Mouse (Mus musculus) ES-Bruce4 (cell line): ENCODE data around the gene Ckm. TPM values are rescaled to one million over a fixed set of nuclear protein-coding genes. Genes with fewer than 3 reads are reported as not detected.

ENCODE experiments used
- H3K27ac ChIP-seq: 2 replicates; pipeline ENCODE4 v1.5.1; 2012; ENCODE audit warnings: low read length, inconsistent platforms; ENCODE audit not compliant: insufficient read depth
- H3K27me3 ChIP-seq: 2 replicates; pipeline ENCODE4 v1.6.1; 2012; ENCODE audit warnings: mild to moderate bottlenecking, low read length, inconsistent platforms; ENCODE audit not compliant: control insufficient read depth, poor library complexity, insufficient read depth, severe bottlenecking
- H3K36me3 ChIP-seq: 2 replicates; pipeline ENCODE4 v1.6.1; 2012; ENCODE audit warnings: inconsistent platforms, mild to moderate bottlenecking, low read length, moderate library complexity; ENCODE audit not compliant: control insufficient read depth, poor library complexity, insufficient read depth, severe bottlenecking
- H3K4me1 ChIP-seq: one replicate; pipeline ENCODE4 v1.8.1; 2011; ENCODE audit warnings: low read length; ENCODE audit not compliant: control insufficient read depth, insufficient read depth
- H3K4me3 ChIP-seq: 2 replicates; pipeline ENCODE4 v1.5.1; 2011; ENCODE audit warnings: low read depth, mild to moderate bottlenecking, low read length
- H3K9ac ChIP-seq: 2 replicates; pipeline ENCODE4 v1.6.1; 2012; ENCODE audit warnings: low read depth, mild to moderate bottlenecking, inconsistent platforms; ENCODE audit not compliant: poor library complexity, severe bottlenecking
- H3K9me3 ChIP-seq: replicated peaks from 2 replicates; pipeline ENCODE4 v1.6.1; 2012; ENCODE audit warnings: mild to moderate bottlenecking, low read length, inconsistent platforms; ENCODE audit not compliant: control insufficient read depth, poor library complexity, insufficient read depth, severe bottlenecking
- CTCF ChIP-seq: IDR thresholded peaks from one replicate; pipeline ENCODE4 v1.8.1; 2011; ENCODE audit warnings: low read depth, low read length
- EP300 ChIP-seq: IDR thresholded peaks from 2 replicates; pipeline ENCODE4 v1.6.1; 2011; ENCODE audit warnings: low read depth, low read length; ENCODE audit not compliant: insufficient read depth
- POLR2A ChIP-seq: IDR thresholded peaks from one replicate; pipeline ENCODE4 v1.8.1; 2011; ENCODE audit warnings: low read length; ENCODE audit not compliant: insufficient read depth
- polyA plus RNA-seq: library from polyadenylated mRNA; stranded (reverse); fragments of >200 nt; gene quantifications from 2 replicates; pipeline ENCODE4 v1.2.4, GENCODE M21; 2011; ENCODE audit warnings: low read depth; ENCODE audit not compliant: missing spikeins, insufficient read depth, insufficient read length

Gene Ckm
- polyA plus RNA-seq, 1 experiment: not detected

- Histone ChIP-seq H3K27ac (no peak overlapping the region), H3K27me3 (no peaks in the 10 kb centered on the region), H3K36me3 (no peaks in the 10 kb centered on the region), H3K9ac (no peak overlapping the region), H3K4me1 (no peaks in the 10 kb centered on the region), H3K4me3 (no peak overlapping the region), H3K9me3 (no peaks in the 10 kb centered on the region)
- no peak for TF ChIP-seq EP300
- peak; percentile 67 for TF ChIP-seq CTCF
- no peak for TF ChIP-seq POLR2A
Measured at GRCm38 (mm10) chr7:19461488-19461887, 56.9 kb downstream of the Ckm start.

DNA sequence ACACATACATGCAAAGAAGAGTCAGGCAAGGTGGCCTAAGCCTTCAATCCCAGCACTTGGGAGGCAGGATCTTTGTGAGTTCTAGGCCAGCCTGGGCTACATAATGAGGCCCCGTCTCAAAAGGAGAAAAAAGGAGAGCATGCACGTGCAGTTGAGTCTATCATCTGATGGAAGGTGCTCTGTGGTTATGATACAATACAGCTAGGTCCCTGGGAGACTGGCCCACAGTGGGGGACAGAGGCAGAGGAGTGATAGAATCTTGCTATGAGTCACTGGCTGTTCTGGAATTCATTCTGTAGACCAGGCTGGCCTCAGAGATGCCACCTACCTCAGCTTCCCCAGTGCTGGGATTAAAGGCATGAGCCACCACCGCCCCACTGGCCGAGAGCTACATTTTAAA, 57.9 kb downstream of the Ckm start:
- no peaks in the 10 kb centered on the region for H3K9me3 ChIP-seq
- H3K27me3 ChIP-seq: no peaks in the 10 kb centered on the region
- no peaks in the 10 kb centered on the region for H3K4me1 ChIP-seq
- TF ChIP-seq POLR2A (no peak), EP300 (no peak)
- no peak overlapping the region for H3K27ac ChIP-seq
- no peak overlapping the region for H3K9ac ChIP-seq
- no peaks in the 10 kb centered on the region for H3K36me3 ChIP-seq
- no peak overlapping the region for H3K4me3 ChIP-seq

GRCm38 (mm10) chr7:19462884-19463381, 58.4 kb downstream of the Ckm start, which contains the start of gene Exoc3l2:
Gene Exoc3l2 (plus strand): TSS chr7:19463331.
- Histone ChIP-seq H3K36me3 (no peaks in the 10 kb centered on the region), H3K27ac (no peak within 1 kb of the TSS), H3K4me1 (no peaks in the 10 kb centered on the region), H3K27me3 (no peaks in the 10 kb centered on the region), H3K9me3 (no peaks in the 10 kb centered on the region), H3K9ac (no peak within 1 kb of the TSS), H3K4me3 (no peak within 1 kb of the TSS)
- TF ChIP-seq POLR2A (no peak), EP300 (no peak), CTCF (no peak)

DNA sequence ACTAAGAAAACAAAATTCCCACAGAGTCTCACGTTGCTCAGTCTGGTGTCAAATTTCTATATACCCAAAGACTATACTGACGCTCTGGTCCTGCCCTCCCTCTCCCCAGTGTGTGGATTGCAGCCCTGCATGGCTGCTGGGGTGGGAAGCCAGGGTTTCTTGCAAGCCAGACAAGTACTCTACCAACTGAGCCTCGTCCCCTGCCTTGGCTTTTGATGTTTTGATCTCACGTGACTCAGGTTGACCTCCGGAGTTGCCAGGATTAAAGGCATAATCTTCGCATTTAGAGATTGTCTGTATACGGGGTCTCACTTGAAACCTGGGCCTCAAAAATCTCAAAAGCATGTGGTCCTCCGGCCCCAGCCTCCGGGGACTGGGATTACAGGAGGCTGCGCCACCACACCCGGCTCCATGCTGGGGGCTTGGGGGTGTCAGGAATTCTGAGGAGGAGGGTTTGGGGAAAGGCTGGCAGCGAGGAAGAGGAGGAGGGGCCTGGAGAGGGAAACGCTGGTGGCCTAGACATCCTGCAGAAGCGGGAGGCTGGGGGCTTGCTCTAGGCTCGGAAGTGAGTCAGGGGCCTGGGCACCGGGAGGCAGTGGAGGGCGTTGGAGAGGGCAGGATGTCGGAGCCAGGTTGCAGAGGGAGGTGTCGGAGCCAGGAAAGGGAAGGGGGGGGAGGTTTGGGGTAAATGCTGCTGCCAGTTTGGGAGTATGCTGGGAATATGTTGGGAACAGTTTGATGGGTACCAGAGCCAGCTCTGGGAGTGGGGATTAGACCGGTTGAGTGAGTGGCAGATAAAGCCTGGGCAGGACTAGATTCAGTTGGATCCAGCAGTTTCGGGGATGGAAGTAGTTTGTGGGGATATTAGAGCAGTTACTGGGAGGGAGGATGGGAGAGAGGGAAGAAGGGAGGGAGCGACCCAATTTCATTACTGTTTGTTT, 60.1 kb downstream of the Ckm start:
- H3K36me3 ChIP-seq: no peaks in the 10 kb centered on the region
- peak overlapping the region; percentile 7; the same call in 1 of the 2 replicates for H3K9ac ChIP-seq
- TF ChIP-seq CTCF (no peak), POLR2A (no peak), EP300 (no peak)
- no peaks in the 10 kb centered on the region for H3K27me3 ChIP-seq
- H3K4me3 ChIP-seq: peak overlapping the region; percentile 13; the same call in 1 of the 2 replicates
- no peak overlapping the region for H3K27ac ChIP-seq
- peaks cover 4% of the 10 kb centered on the region for H3K4me1 ChIP-seq
- no peaks in the 10 kb centered on the region for H3K9me3 ChIP-seq

GRCm38 (mm10) chr7:19466602-19467145, 62.1 kb downstream of the Ckm start:
- Histone ChIP-seq H3K27me3 (no peaks in the 10 kb centered on the region), H3K4me1 (peaks cover 4% of the 10 kb centered on the region), H3K9me3 (no peaks in the 10 kb centered on the region), H3K4me3 (no peak overlapping the region), H3K36me3 (no peaks in the 10 kb centered on the region), H3K9ac (no peak overlapping the region), H3K27ac (no peak overlapping the region)
- no peak for TF ChIP-seq CTCF
- no peak for TF ChIP-seq EP300
- TF ChIP-seq POLR2A: no peak

- Histone ChIP-seq H3K4me1 (peaks cover 4% of the 10 kb centered on the region), H3K27me3 (no peaks in the 10 kb centered on the region), H3K9ac (no peak overlapping the region), H3K9me3 (no peaks in the 10 kb centered on the region), H3K4me3 (no peak overlapping the region), H3K36me3 (no peaks in the 10 kb centered on the region), H3K27ac (no peak overlapping the region)
- TF ChIP-seq POLR2A (no peak), CTCF (no peak), EP300 (no peak)
Measured at GRCm38 (mm10) chr7:19467638-19468037, 63.1 kb downstream of the Ckm start.
